Comparison of ENCODE assay signal across 9 mouse cellular contexts in the genomic region with DNA sequence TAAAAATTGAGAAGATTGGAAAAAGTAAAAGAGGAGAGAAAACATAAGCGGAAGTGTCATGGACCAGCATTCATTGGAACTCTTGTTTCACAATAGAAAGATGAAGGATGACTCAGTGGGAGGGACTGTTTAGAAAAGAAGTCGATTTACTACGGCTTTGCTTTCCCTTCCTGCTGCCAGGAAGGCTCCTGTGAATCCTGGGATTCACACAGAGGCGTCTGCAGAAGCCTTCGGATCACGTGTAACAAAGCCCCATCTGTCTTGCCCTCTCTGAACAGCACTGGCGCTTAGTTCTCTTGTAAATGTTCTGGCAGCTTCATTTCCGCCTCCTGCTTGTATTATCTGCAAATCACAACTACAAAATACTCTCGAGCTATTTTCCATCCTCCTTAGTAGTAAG.
DNase-seq lines count a peak whose midpoint lies in the region; ATAC-seq lines count a peak whose summit lies in the region.
"Had no signal": no experiment of that assay in that cellular context is flagged by ENCODE, and none has a peak within 500 bp of the region (broad histone marks: within the 10 kb centered on the region; RNA-seq: fewer than 3 reads in every experiment).

No protein-coding gene starts in this region.

- H3K4me3 ChIP-seq in kidney, embryonic 14.5 days (ENCODE audit: low read length): no peak overlapping the region

- H3K27ac ChIP-seq in kidney, embryonic 14.5 days (ENCODE audit: low read depth, low read length): no peak overlapping the region

- no peak overlapping the region for H3K9ac ChIP-seq in kidney, embryonic 14.5 days (ENCODE audit: low read depth, low read length)

- peak; percentile 18 for DNase-seq in urinary bladder, postnatal 14 days (ENCODE audit: low spot score)
- no peak for DNase-seq in urinary bladder, postnatal 25 days (ENCODE audit: low spot score)
- DNase-seq in frontal cortex, postnatal 10 days (ENCODE audit: low spot score in 2 of 2): peak; percentile 30 to 51
- peak; percentile 44 to 53 for DNase-seq in left cerebral cortex, postnatal 36 days (ENCODE audit: low spot score in 2 of 2)
- no peak for DNase-seq in spleen, postnatal 4 days (ENCODE audit: low spot score in 2 of 2)
- no peak for DNase-seq in kidney, postnatal 14 days
- DNase-seq in kidney, postnatal 10 days: no peak

- no peaks in the 10 kb centered on the region for H3K36me3 ChIP-seq in kidney, embryonic 14.5 days (ENCODE audit: control insufficient read depth, insufficient read depth, low read length)
- H3K36me3 ChIP-seq: G1E had no signal

- ATAC-seq in kidney, embryonic 14.5 days (ENCODE audit: low FRiP score, low TSS enrichment): no peak

- no peak overlapping the region for H3K4me2 ChIP-seq in kidney, embryonic 14.5 days (replicated peaks; ENCODE audit: low read depth, low read length)

- no peaks in the 10 kb centered on the region for H3K4me1 ChIP-seq in kidney, embryonic 14.5 days (ENCODE audit: control insufficient read depth, insufficient read depth, low read length)

- WGBS in kidney, embryonic 14.5 days: 28% methylated on average over 9 of the region's 9 CpGs

- no peaks in the 10 kb centered on the region for H3K27me3 ChIP-seq in kidney, embryonic 14.5 days (ENCODE audit: control insufficient read depth, insufficient read depth, low read length)

- no peaks in the 10 kb centered on the region for H3K9me3 ChIP-seq in kidney, embryonic 14.5 days (ENCODE audit: control insufficient read depth, low read length)
- H3K9me3 ChIP-seq: G1E had no signal

- intact Hi-C loops in left cerebral cortex, postnatal 36 days (cut with DNase I): no loop called here

Comparison
In these comparisons a context has a peak if more than half of its experiments do, and no peak if none do; other contexts are left out.
1. DNase-seq: peak in urinary bladder, postnatal 14 days (single experiment), frontal cortex, postnatal 10 days (2 of 2) and left cerebral cortex, postnatal 36 days (2 of 2); none in urinary bladder, postnatal 25 days (single experiment), spleen, postnatal 4 days (0 of 2), kidney, postnatal 14 days (single experiment) and kidney, postnatal 10 days (single experiment).